In the genomic region with DNA sequence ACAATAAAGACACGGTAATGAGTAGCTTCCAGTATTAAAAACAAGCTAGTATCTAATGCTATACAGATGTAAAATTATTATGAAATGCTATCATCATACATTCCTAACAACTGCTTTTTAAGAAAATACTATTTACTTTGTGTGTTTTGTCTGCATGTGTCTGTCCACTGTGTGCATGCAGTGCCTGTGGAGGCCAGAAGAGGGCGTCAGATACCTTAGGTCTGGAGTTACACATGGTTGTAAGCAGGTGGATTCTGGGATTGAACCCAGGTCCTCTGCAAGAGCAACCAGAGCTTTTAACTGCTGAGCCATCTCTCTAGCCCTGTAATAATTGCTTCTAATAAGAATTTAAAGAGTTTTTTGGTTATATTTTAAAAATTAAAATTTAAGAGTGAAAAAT, we compare ENCODE assay signal across 13 mouse cellular contexts. TPM values are rescaled to one million over a fixed set of nuclear protein-coding genes. Genes with fewer than 3 reads are reported as not detected.
DNase-seq lines count a peak whose midpoint lies in the region; ATAC-seq lines count a peak whose summit lies in the region.
"Had no signal": no experiment of that assay in that cellular context is flagged by ENCODE, and none has a peak within 500 bp of the region (broad histone marks: within the 10 kb centered on the region; RNA-seq: fewer than 3 reads in every experiment).

No protein-coding gene starts in this region.

- no peak for ATAC-seq in CD4-positive, CD25-positive, alpha-beta regulatory T cell, adult 4 months
- no peak for ATAC-seq in kidney, embryonic 15.5 days (replicated peaks; ENCODE audit: low FRiP score)
- ATAC-seq in erythroblast, adult 5-6 weeks (replicated peaks; ENCODE audit: low FRiP score, poor library complexity, severe bottlenecking), result no peak
- ATAC-seq: forebrain, embryonic 15.5 days had no signal

- H3K27ac ChIP-seq in kidney, embryonic 15.5 days, result no peak overlapping the region
- H3K27ac ChIP-seq: embryonic facial prominence, embryonic 12.5 days; forebrain, embryonic 15.5 days; liver, embryonic 15.5 days had no signal

- no peaks in the 10 kb centered on the region for H3K27me3 ChIP-seq in kidney, embryonic 15.5 days
- H3K27me3 ChIP-seq: embryonic facial prominence, embryonic 12.5 days; forebrain, embryonic 15.5 days; liver, embryonic 15.5 days had no signal

- 67% methylated on average over 2 of the region's 2 CpGs for WGBS in kidney, embryonic 15.5 days

- H3K4me3 ChIP-seq in kidney, embryonic 15.5 days (replicated peaks), result no peak overlapping the region
- H3K4me3 ChIP-seq: embryonic facial prominence, embryonic 12.5 days; forebrain, embryonic 15.5 days; liver, embryonic 15.5 days had no signal

- H3K4me2 ChIP-seq in kidney, embryonic 15.5 days, result no peak overlapping the region
- H3K4me2 ChIP-seq: embryonic facial prominence, embryonic 12.5 days; forebrain, embryonic 15.5 days; liver, embryonic 15.5 days had no signal

- no peaks in the 10 kb centered on the region for H3K36me3 ChIP-seq in kidney, embryonic 15.5 days
- H3K36me3 ChIP-seq: embryonic facial prominence, embryonic 12.5 days; forebrain, embryonic 15.5 days; liver, embryonic 15.5 days had no signal

- no peaks in the 10 kb centered on the region for H3K9me3 ChIP-seq in kidney, embryonic 15.5 days (replicated peaks)
- H3K9me3 ChIP-seq: embryonic facial prominence, embryonic 12.5 days; forebrain, embryonic 15.5 days; liver, embryonic 15.5 days had no signal

- peak; percentile 1 for DNase-seq in CD4-positive, CD25-positive, alpha-beta regulatory T cell, adult 2 months (ENCODE audit: low read depth, low spot score)
- DNase-seq in kidney, postnatal 10 days, result peak; percentile 20
- DNase-seq in 3T3-L1 (ENCODE audit: low read depth, low spot score) (peak; percentile 11), ZHBTc4 (ENCODE audit: low read depth, low spot score) (peak; percentile 68)
- no peak for DNase-seq in layer of hippocampus, adult 18-20 months (ENCODE audit: low spot score in 2 of 2)
- DNase-seq: heart, postnatal 36 days had no signal

- H3K9ac ChIP-seq in kidney, embryonic 15.5 days, result no peak overlapping the region
- H3K9ac ChIP-seq: embryonic facial prominence, embryonic 12.5 days; forebrain, embryonic 15.5 days; liver, embryonic 15.5 days had no signal

- no peaks in the 10 kb centered on the region for H3K4me1 ChIP-seq in kidney, embryonic 15.5 days
- H3K4me1 ChIP-seq: embryonic facial prominence, embryonic 12.5 days; forebrain, embryonic 15.5 days; liver, embryonic 15.5 days had no signal

RNA-seq across cellular contexts. Expression of gene Bbs7, which starts 27.5 kb away (rescaled TPM):
- polyA plus RNA-seq in CD4-positive, CD25-positive, alpha-beta regulatory T cell, adult 4 months (2017; shearing (Covaris generic)), result under 1 TPM; 0.24 to 0.63 TPM
- polyA plus RNA-seq in kidney, embryonic 15.5 days (2015; fragmentation: Nextera tagmentation; extraction: Ambion mirVana), result 17.5 TPM in 2 replicates
- total RNA-seq in erythroblast, adult 5-6 weeks (2015; ENCODE audit: low replicate concordance), result 1.3 and 3.3 TPM in 2 replicates
- 2.6 and 4.2 TPM in 2 replicates for total RNA-seq in erythroblast, adult 5-6 weeks (2017; ENCODE audit: low replicate concordance)
- 10 to 100 TPM; 18.1 to 20.4 TPM for total RNA-seq in layer of hippocampus, adult 18-20 months (2021)

RNA-seq across cellular contexts. Expression of gene Trpc3, which starts 49.2 kb away (rescaled TPM):
- polyA plus RNA-seq in CD4-positive, CD25-positive, alpha-beta regulatory T cell, adult 4 months (2017; shearing (Covaris generic)), result not detected
- 8.6 and 9.9 TPM in 2 replicates for polyA plus RNA-seq in kidney, embryonic 15.5 days (2015; fragmentation: Nextera tagmentation; extraction: Ambion mirVana)
- not detected in 2 replicates for total RNA-seq in erythroblast, adult 5-6 weeks (2015; ENCODE audit: low replicate concordance)
- total RNA-seq in erythroblast, adult 5-6 weeks (2017; ENCODE audit: low replicate concordance), result not detected in 2 replicates
- total RNA-seq in layer of hippocampus, adult 18-20 months (2021), result 1 to 10 TPM; 5.0 to 6.5 TPM
- total RNA-seq: megakaryocyte-erythroid progenitor cell, adult 5-6 weeks had no signal

Comparison
In these comparisons a context has a peak if more than half of its experiments do, and no peak if none do; other contexts are left out.
1. DNase-seq: peak in CD4-positive, CD25-positive, alpha-beta regulatory T cell, adult 2 months (single experiment), kidney, postnatal 10 days (single experiment), 3T3-L1 (single experiment) and ZHBTc4 (single experiment); none in layer of hippocampus, adult 18-20 months (0 of 2).
2. RNA of gene Trpc3, which starts 49.2 kb away (total RNA-seq): 5.0 to 6.5 TPM in layer of hippocampus, adult 18-20 months; not detected in erythroblast, adult 5-6 weeks; every median in the first group is over 4 times any median in the second.